Mouse (Mus musculus) lung, adult 2 months (tissue): ENCODE results near the gene Nsd2.

ENCODE experiments used
- CTCF ChIP-seq: fragments of 200-500 bp; IDR thresholded peaks from 2 replicates; pipeline ENCODE4 v1.5.1; 2011; ENCODE audit warnings: mild to moderate bottlenecking, low read length, control low read depth; ENCODE audit not compliant: insufficient read depth
- POLR2A ChIP-seq: fragments of 200-500 bp; IDR thresholded peaks from 2 replicates; pipeline ENCODE4 v1.6.1; 2011; ENCODE audit warnings: low read depth, mild to moderate bottlenecking, control low read depth, low read length, borderline replicate concordance; ENCODE audit errors: extremely low read depth

GRCm38 (mm10) chr5:33935700-33936111, 115.2 kb downstream of the Nsd2 start:
- TF ChIP-seq CTCF (no peak), POLR2A (no peak)
